Mouse (Mus musculus) lung, postnatal 0 days (tissue): ENCODE data around the gene Tmem128.

Source experiments
- CTCF ChIP-seq: IDR thresholded peaks from 2 replicates; pipeline ENCODE4 v1.5.1; 2016; ENCODE audit warnings: antibody characterized with exemption, mild to moderate bottlenecking
- EP300 ChIP-seq: IDR thresholded peaks from 2 replicates; pipeline ENCODE4 v1.6.1; 2016; ENCODE audit warnings: antibody characterized with exemption, mild to moderate bottlenecking, control low read depth

- TF ChIP-seq EP300 (no peak), CTCF (no peak)
Measured at GRCm38 (mm10) chr5:38259455-38260106, 404 bp upstream of the Tmem128 start.
